Mouse (Mus musculus) heart, adult 18-20 months (tissue): ENCODE data around the gene Ptprk. TPM values are rescaled to one million over a fixed set of nuclear protein-coding genes. Genes with fewer than 3 reads are reported as not detected.

Source experiments
- DNase-seq, 2 experiments: peaks; one replicate each; pipeline ENCODE4 v3.0.0; 2021 to 2022; ENCODE audit warnings: mixed read lengths in 1 of 2
- total RNA-seq, 2 experiments: library from RNA; stranded (reverse); gene quantifications; 2 replicates each; pipeline ENCODE4 v1.2.3; 2021

Ptprk gene
- total RNA-seq, 2 experiments from 2014 or later = 17.3 to 21.1 TPM

GRCm38 (mm10) chr10:28542754-28543153 is 468.1 kb downstream of the Ptprk start:
- no peak for DNase-seq

DNA sequence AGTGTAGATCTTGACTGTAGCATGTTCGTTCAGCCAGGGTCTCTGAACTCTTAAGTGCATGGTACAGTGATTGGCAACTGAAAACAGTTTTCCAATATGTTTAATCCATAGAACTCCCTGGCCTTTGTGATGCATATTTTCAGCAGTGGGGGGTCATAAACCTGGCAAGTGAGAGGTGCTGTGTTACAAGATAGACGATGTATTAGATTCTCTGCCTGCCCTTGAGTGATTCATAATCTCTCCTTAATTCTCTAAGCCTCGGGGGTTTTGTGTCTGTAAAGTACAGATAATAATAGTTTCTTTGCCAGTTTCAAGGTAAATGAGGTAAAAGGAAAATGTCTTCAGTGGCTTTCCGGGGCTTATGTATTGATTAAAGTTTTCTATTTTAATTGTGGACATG is 475.9 kb downstream of the Ptprk start:
- no peak for DNase-seq

DNA sequence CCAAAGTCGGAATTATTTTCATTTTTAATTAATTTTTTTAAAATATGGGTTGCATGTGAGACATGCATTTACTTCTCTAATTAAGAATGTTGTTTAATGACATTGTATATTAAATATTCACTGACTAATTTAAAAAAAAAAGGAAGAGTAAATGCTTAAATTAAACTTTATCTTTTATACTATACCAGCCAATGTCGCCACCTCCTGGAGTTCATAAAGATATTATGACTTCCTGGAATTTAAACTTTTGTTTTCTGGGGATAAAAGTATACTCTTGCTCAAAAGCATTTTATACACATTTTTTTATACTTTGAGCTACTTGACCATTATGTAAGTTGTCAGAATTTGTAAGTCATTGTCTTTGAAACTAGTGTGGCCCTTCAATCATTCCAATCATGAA is 477.4 kb downstream of the Ptprk start:
- no peak for DNase-seq

- no peak for DNase-seq
Measured at GRCm38 (mm10) chr10:28564110-28564674, 489.6 kb downstream of the Ptprk start.

DNA sequence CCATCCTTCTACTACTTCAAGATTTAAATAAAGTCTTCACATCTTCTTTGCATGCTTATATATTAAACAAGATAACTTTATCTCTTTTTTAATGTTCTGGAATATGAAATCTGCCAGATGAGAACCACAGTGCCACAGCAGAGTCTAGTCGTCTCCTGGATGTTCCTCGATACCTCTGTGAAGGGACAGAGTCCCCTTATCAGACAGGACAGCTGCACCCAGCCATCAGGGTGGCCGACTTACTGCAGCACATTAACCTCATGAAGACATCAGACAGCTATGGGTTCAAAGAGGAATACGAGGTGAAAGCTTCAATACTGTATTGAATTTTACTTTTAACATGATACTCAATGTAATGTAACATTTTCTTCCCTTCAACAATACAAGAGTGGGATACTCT is 491.8 kb downstream of the Ptprk start:
- no peak for DNase-seq

DNA sequence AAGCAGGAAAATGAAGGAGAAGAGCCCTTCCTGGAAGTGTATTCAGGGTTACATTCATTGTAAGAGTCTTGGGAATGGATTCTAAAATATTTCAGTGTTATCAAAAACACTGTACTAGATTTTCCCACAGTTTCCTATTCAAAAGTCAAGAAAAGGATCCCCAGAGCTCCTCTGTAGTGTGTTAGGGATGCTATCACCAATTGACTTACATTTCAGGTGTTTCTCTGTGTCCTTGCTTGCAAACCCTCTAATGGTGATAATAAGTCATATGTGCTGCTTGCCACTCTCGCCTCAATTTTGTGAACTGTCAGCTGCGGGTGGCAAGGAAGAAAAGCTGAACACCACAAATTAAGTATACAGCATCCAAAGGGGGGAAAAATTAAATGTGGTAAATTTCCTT is 492.2 kb downstream of the Ptprk start:
- no peak for DNase-seq

DNA sequence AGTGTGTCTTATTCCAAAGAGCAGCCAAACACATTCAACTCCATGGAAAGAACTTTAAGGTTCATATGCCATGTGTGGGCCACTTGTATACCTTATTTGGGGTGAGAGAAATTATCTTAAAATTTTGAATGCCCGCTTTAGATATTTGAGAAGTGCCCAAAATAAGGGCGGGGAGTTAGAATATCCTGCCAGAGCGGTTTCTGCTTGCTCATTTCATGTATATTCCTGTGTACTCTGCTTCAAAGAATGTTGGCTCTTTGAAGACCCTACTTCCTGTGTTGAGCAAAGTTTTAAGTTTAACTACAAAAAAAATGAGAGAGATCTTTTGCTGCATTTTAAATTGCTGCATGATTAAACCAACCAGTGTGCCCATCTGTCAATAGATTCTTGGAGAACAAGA is 492.8 kb downstream of the Ptprk start:
- DNase-seq = no peak

GRCm38 (mm10) chr10:28568047-28568446 is 493.4 kb downstream of the Ptprk start:
- no peak for DNase-seq

- DNase-seq = no peak
Measured at GRCm38 (mm10) chr10:28579596-28579995, 505.0 kb downstream of the Ptprk start.

GRCm38 (mm10) chr10:28586565-28587138 is 512.0 kb downstream of the Ptprk start:
- no peak for DNase-seq

DNA sequence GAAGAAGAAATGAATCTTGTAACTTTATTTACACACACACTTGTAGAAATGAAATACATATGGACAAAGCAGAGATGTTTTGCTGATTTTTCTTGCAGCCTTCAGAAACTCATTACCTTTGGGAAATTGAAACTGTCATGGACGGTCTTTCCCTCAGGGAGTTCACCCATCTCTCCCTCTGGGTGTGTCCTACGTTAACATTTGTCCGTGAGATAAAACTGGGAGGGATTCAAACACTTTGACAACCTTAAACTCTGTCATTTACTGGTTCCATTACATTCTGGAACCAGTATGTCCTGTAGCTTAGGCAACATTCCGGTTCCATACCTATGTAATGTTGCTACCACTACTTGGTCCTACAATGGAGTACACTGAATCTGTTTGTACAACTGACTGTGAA is 513.8 kb downstream of the Ptprk start:
- no peak for DNase-seq

- no peak for DNase-seq
Measured at GRCm38 (mm10) chr10:28590822-28591221, 516.2 kb downstream of the Ptprk start.

DNA sequence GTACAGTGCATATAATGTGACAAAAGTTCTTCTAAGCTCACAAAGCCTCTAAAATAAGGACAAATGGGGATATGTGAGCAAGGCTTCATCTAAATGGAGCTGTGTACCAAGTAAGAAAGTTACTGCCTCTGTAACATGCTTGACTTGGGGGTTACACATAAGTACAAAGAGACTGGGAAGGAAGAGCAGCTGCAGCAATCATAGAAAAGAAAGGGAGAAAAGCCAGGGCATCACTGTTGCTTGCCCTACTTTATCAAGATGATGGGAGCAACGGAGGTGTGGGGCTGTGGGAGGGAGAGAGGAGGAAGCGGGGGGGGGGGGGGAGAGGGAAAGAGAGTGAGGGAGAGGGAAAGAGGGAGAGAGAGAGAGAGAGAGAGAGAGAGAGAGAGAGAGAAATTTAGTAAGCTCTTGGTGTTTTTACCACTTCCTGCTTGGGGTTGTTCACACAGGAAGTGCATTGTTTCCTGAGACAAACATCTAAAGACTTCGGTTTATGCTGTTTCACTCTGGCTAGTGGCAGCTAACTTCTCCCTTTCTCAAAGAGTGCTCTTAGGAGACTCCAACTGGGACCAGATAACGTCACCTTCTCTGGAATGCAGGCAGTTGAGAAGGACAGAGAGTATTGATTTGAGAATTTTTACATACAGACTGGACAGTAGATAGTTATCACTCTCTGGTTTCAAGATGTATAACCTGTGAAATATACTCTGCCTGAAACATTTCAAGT is 519.1 kb downstream of the Ptprk start:
- no peak for DNase-seq

DNA sequence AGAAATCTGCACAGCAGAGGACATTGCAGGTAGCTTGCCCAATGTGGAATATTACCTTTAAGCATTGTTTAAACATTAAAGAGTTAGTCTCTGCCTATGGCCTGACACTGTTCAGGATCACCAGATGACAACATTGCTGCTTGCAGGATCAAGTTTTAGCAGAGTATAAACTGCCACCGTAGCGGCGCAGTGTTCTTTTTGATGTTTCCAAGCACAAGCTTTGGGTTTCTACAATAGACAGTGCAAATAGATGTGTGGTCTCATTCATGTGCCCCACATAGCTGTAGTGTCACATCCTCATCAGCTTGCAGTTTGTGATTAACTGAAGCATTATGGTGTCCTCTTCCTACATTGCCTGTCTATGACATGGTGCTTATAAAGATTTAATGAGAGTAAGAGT is 522.3 kb downstream of the Ptprk start:
- DNase-seq = no peak

DNA sequence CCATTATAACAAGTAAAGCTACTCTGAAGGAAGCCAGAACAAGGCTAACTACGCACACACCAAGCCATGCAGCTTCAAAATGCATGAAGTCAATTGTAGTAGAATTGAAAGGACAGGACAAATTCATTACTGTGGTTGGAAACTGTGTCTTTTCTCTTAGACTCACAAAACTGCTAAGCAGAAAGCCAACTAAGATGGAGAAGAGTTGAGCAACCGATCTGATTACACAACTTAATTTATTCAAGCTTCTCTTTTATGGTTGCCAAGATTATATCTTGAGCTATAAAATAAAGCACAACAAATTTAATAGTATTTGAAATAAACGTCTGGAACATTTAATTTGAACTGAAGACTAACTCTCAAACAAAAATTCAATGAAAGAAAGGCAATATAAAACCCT is 534.5 kb downstream of the Ptprk start:
- no peak for DNase-seq

DNA sequence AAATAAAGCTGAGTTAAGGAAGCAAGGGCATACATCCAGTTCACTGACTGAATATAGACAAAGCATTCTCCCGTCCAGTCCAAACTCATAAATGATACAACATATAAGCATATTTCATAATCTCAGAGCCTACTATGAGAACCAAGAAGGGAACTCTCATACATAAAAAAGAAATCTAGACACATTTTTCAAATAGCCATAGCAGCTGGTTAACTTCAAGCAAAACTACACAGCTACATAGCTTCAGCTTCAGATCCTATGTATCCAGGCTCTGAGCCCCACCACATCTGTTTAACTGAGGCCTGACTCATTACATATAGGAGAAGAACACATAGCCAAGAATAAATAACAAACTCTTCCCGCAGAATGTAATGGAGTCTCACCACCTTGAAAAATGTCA is 539.8 kb downstream of the Ptprk start:
- DNase-seq = no peak

- DNase-seq = no peak
Measured at GRCm38 (mm10) chr10:28617203-28617602, 542.6 kb downstream of the Ptprk start.

GRCm38 (mm10) chr10:28618002-28618401 is 543.4 kb downstream of the Ptprk start:
- no peak for DNase-seq

DNA sequence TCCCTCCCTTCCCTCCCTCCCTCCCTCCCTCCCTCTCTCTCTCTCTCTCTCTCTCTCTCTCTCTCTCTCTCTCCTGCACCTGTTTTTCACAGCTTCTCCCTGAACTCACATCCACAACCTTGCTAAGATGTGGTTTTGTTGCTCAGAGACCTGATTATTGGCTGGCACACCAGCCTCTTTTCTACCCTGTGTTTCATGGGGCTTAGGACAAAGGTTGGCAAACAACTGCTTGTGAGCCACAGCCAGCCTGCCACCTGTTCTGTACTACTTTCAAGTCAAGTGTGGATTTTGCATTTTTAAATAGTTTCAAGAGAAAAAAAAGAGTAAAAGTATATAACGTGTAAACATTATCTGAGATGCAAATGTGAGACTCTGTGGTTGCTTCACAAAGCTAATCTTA is 544.8 kb downstream of the Ptprk start:
- no peak for DNase-seq

GRCm38 (mm10) chr10:28636096-28636495 is 561.5 kb downstream of the Ptprk start:
- DNase-seq = no peak

DNA sequence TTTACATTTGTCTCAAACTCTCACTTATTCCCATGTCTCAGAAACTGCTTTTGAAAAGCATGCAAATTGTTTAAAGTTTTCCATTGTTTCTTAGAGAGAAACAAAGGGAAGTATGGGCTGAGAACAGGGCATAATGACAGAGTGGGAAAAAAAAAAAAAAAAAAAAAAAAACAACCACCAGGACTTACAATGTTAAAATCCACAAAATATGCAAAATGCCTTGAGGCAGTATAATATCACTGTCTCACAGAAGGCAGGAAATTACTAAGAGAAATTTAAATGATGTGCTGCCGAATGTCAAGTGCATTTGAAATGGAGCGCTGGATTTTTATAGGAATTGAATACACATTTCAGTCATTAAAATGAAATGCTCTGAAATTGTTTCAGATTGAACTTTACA is 567.3 kb downstream of the Ptprk start:
- DNase-seq = no peak
